8 mouse cellular contexts compared by ENCODE assay signal in genomic region chr8:78346131-78346621, GRCm38 (mm10).
A peak's percentile ranks its signal among the peaks of the same experiment; 100 is the strongest.
DNase-seq lines count a peak whose midpoint lies in the region; ATAC-seq and TF ChIP-seq lines count a peak whose summit lies in the region.

No protein-coding gene starts in this region.

- intact Hi-C loops in heart, postnatal 10 days (cut with DNase I) = no loop called here

- DNase-seq in kidney, adult 11 months = no peak
- peak; percentile 18 for DNase-seq in embryonic facial prominence, embryonic 10.5 days (ENCODE audit: low spot score)
- peak; percentile 60 for DNase-seq in midbrain, postnatal 0 days (ENCODE audit: low spot score)
- DNase-seq in spleen, postnatal 36 days (ENCODE audit: low spot score in 2 of 2) = no peak
- no peak for DNase-seq in heart, postnatal 10 days
- DNase-seq in left cerebral cortex, adult 11 months (ENCODE audit: low spot score) = no peak

- 17% methylated on average over 11 of the region's 11 CpGs for WGBS in kidney, embryonic 15.5 days
- 22% methylated on average over 11 of the region's 11 CpGs for WGBS in embryonic facial prominence, embryonic 10.5 days
- WGBS in hindbrain, embryonic 13.5 days = 14% methylated on average over 11 of the region's 11 CpGs
- whole genome bisulfite sequencing in midbrain, postnatal 0 days = 14% methylated on average over 11 of the region's 11 CpGs

- H3K9ac ChIP-seq in kidney, embryonic 15.5 days = no peak overlapping the region
- H3K9ac ChIP-seq in hindbrain, embryonic 13.5 days = 0 out of 2 replicates have a peak overlapping the region, but pooled peaks have one; percentile 26
- H3K9ac ChIP-seq in midbrain, postnatal 0 days (replicated peaks; ENCODE audit: low read length, poor library complexity, severe bottlenecking) = no peak overlapping the region

- ATAC-seq in kidney, embryonic 15.5 days (replicated peaks; ENCODE audit: low FRiP score) = no peak
- peak; percentile 92 for ATAC-seq in hindbrain, embryonic 13.5 days (ENCODE audit: low FRiP score)
- ATAC-seq in midbrain, postnatal 0 days (ENCODE audit: low FRiP score) = peak; percentile 47

- no peaks in the 10 kb centered on the region for H3K9me3 ChIP-seq in kidney, embryonic 15.5 days (replicated peaks)
- no peaks in the 10 kb centered on the region for H3K9me3 ChIP-seq in embryonic facial prominence, embryonic 10.5 days
- no peaks in the 10 kb centered on the region for H3K9me3 ChIP-seq in hindbrain, embryonic 13.5 days
- no peaks in the 10 kb centered on the region for H3K9me3 ChIP-seq in midbrain, postnatal 0 days (ENCODE audit: low read length)

- TF ChIP-seq CTCF in midbrain, postnatal 0 days (IDR thresholded peaks at IDR 0.05) = 0 out of 2 replicates have a peak, but pooled peaks have one; percentile 2

- H3K4me2 ChIP-seq in kidney, embryonic 15.5 days = 0 out of 2 replicates have a peak overlapping the region, but pooled peaks have one; percentile 4
- peak overlapping the region; percentile 36 for H3K4me2 ChIP-seq in hindbrain, embryonic 13.5 days
- peak overlapping the region; percentile 20; the same call in 1 of the 2 replicates for H3K4me2 ChIP-seq in midbrain, postnatal 0 days (ENCODE audit: low read depth, low read length, poor library complexity, severe bottlenecking)

- no peak overlapping the region for H3K4me3 ChIP-seq in kidney, embryonic 15.5 days (replicated peaks)
- no peak overlapping the region for H3K4me3 ChIP-seq in embryonic facial prominence, embryonic 10.5 days
- H3K4me3 ChIP-seq in hindbrain, embryonic 13.5 days = 0 out of 2 replicates have a peak overlapping the region, but pooled peaks have one; percentile 4
- H3K4me3 ChIP-seq in midbrain, postnatal 0 days (ENCODE audit: low read depth, low read length) = no peak overlapping the region

- H3K36me3 ChIP-seq in kidney, embryonic 15.5 days = no peaks in the 10 kb centered on the region
- H3K36me3 ChIP-seq in embryonic facial prominence, embryonic 10.5 days (replicated peaks) = no peaks in the 10 kb centered on the region
- no peaks in the 10 kb centered on the region for H3K36me3 ChIP-seq in hindbrain, embryonic 13.5 days
- H3K36me3 ChIP-seq in midbrain, postnatal 0 days (ENCODE audit: insufficient read depth, low read length) = no peaks in the 10 kb centered on the region

- no peak overlapping the region for H3K27ac ChIP-seq in kidney, embryonic 15.5 days
- no peak overlapping the region for H3K27ac ChIP-seq in embryonic facial prominence, embryonic 10.5 days (replicated peaks)
- peak overlapping the region; percentile 53; the same call in 1 of the 2 replicates for H3K27ac ChIP-seq in hindbrain, embryonic 13.5 days
- no peak overlapping the region for H3K27ac ChIP-seq in midbrain, postnatal 0 days (ENCODE audit: low read depth, low read length)

- H3K4me1 ChIP-seq in kidney, embryonic 15.5 days = no peaks in the 10 kb centered on the region
- H3K4me1 ChIP-seq in embryonic facial prominence, embryonic 10.5 days = peaks cover 14% of the 10 kb centered on the region
- H3K4me1 ChIP-seq in hindbrain, embryonic 13.5 days (replicated peaks) = peaks cover 10% of the 10 kb centered on the region
- no peaks in the 10 kb centered on the region for H3K4me1 ChIP-seq in midbrain, postnatal 0 days (ENCODE audit: insufficient read depth, low read length)

- H3K27me3 ChIP-seq in kidney, embryonic 15.5 days = peaks cover 9% of the 10 kb centered on the region; the same call in 1 of the 2 replicates
- peaks cover 5% of the 10 kb centered on the region; the same call in 1 of the 2 replicates for H3K27me3 ChIP-seq in embryonic facial prominence, embryonic 10.5 days (replicated peaks; ENCODE audit: low read depth, poor library complexity, severe bottlenecking)
- H3K27me3 ChIP-seq in hindbrain, embryonic 13.5 days = no peaks in the 10 kb centered on the region
- no peaks in the 10 kb centered on the region for H3K27me3 ChIP-seq in midbrain, postnatal 0 days (ENCODE audit: insufficient read depth, low read length)

Comparison
In these comparisons a context has a peak if more than half of its experiments do, and no peak if none do; other contexts are left out.
1. DNase-seq: peak in embryonic facial prominence, embryonic 10.5 days (single experiment) and midbrain, postnatal 0 days (single experiment); none in kidney, adult 11 months (single experiment), spleen, postnatal 36 days (0 of 2), heart, postnatal 10 days (0 of 2) and left cerebral cortex, adult 11 months (single experiment).
2. Peak in every context shown above with its lines, with median percentiles within 50 percentile points of each other: H3K4me2 ChIP-seq.